Mouse (Mus musculus) gonadal fat pad, adult 2 months (tissue): Measurements from ENCODE around the gene Mgat5. TPM values are rescaled to one million over a fixed set of nuclear protein-coding genes. Genes with fewer than 3 reads are reported as not detected.
A peak's percentile ranks its signal among the peaks of the same experiment; 100 is the strongest.

Source experiments
- DNase-seq: peaks from one replicate; pipeline ENCODE4 v3.0.0-alpha.2; 2012; ENCODE audit warnings: low read depth
- polyA plus RNA-seq: library from polyadenylated mRNA; depleted of rRNA; stranded (reverse); fragments of >200 nt; gene quantifications from 2 replicates; pipeline ENCODE4 v1.2.3, GENCODE M21; 2012

Mgat5 gene
- polyA plus RNA-seq, 1 experiment = 5.6 TPM

GRCm38 (mm10) chr1:127383071-127383470, 178.3 kb downstream of the Mgat5 start:
- no peak for DNase-seq

GRCm38 (mm10) chr1:127387226-127387625, 182.4 kb downstream of the Mgat5 start:
- no peak for DNase-seq

- DNase-seq = no peak
Observed at GRCm38 (mm10) chr1:127387661-127388060, 182.8 kb downstream of the Mgat5 start.

GRCm38 (mm10) chr1:127394716-127395115, 189.9 kb downstream of the Mgat5 start:
- no peak for DNase-seq

- DNase-seq = no peak
Observed at GRCm38 (mm10) chr1:127395724-127396123, 190.9 kb downstream of the Mgat5 start.

- DNase-seq = peak; percentile 16
Observed at GRCm38 (mm10) chr1:127396569-127397349, 191.9 kb downstream of the Mgat5 start.

GRCm38 (mm10) chr1:127397396-127397795, 192.6 kb downstream of the Mgat5 start:
- no peak for DNase-seq

- no peak for DNase-seq
Observed at GRCm38 (mm10) chr1:127398186-127398585, 193.4 kb downstream of the Mgat5 start.

GRCm38 (mm10) chr1:127400198-127400597, 195.4 kb downstream of the Mgat5 start:
- no peak for DNase-seq

- DNase-seq = no peak
Observed at GRCm38 (mm10) chr1:127400666-127401065, 195.9 kb downstream of the Mgat5 start.

GRCm38 (mm10) chr1:127404655-127405054, 199.8 kb downstream of the Mgat5 start:
- no peak for DNase-seq

- no peak for DNase-seq
Observed at GRCm38 (mm10) chr1:127408957-127409423, 204.2 kb downstream of the Mgat5 start.

GRCm38 (mm10) chr1:127409512-127409911, 204.7 kb downstream of the Mgat5 start:
- no peak for DNase-seq

GRCm38 (mm10) chr1:127414500-127414899, 209.7 kb downstream of the Mgat5 start:
- no peak for DNase-seq

- no peak for DNase-seq
Observed at GRCm38 (mm10) chr1:127415896-127416295, 211.1 kb downstream of the Mgat5 start.

GRCm38 (mm10) chr1:127416971-127417370, 212.2 kb downstream of the Mgat5 start:
- DNase-seq = no peak

GRCm38 (mm10) chr1:127418916-127419575, 214.2 kb downstream of the Mgat5 start:
- DNase-seq = no peak

GRCm38 (mm10) chr1:127419581-127419980, 214.8 kb downstream of the Mgat5 start:
- DNase-seq = no peak

GRCm38 (mm10) chr1:127420383-127420782, 215.6 kb downstream of the Mgat5 start:
- no peak for DNase-seq

GRCm38 (mm10) chr1:127420795-127421194, 216.0 kb downstream of the Mgat5 start:
- no peak for DNase-seq

- no peak for DNase-seq
Observed at GRCm38 (mm10) chr1:127422565-127422964, 217.8 kb downstream of the Mgat5 start.

GRCm38 (mm10) chr1:127425021-127425532, 220.3 kb downstream of the Mgat5 start:
- DNase-seq = no peak

- DNase-seq = no peak
Observed at GRCm38 (mm10) chr1:127430290-127430689, 225.5 kb downstream of the Mgat5 start.
